Mouse (Mus musculus) lung, adult 2 months (tissue): ENCODE results near the gene Olfr718-ps1.

Experiments
- CTCF ChIP-seq: fragments of 200-500 bp; IDR thresholded peaks from 2 replicates; pipeline ENCODE4 v1.5.1; 2011; ENCODE audit warnings: mild to moderate bottlenecking, low read length, control low read depth; ENCODE audit not compliant: insufficient read depth
- POLR2A ChIP-seq: fragments of 200-500 bp; IDR thresholded peaks from 2 replicates; pipeline ENCODE4 v1.6.1; 2011; ENCODE audit warnings: low read depth, mild to moderate bottlenecking, control low read depth, low read length, borderline replicate concordance; ENCODE audit errors: extremely low read depth

- TF ChIP-seq POLR2A (no peak), CTCF (no peak)
These were observed 21.3 kb downstream of the Olfr718-ps1 start for GRCm38 (mm10) chr5:143126089-143126488.
